Mouse (Mus musculus) testis, adult 2 months (tissue): ENCODE results near the gene Sowahc.

ENCODE experiments used
- CTCF ChIP-seq: fragments of 200-500 bp; IDR thresholded peaks from 2 replicates; pipeline ENCODE4 v1.5.1; 2012; ENCODE audit warnings: low read depth, mild to moderate bottlenecking, inconsistent platforms, low read length, moderate library complexity; ENCODE audit not compliant: control insufficient read depth, insufficient read depth, insufficient replicate concordance
- POLR2A ChIP-seq: fragments of 200-500 bp; IDR thresholded peaks from 2 replicates; pipeline ENCODE4 v1.6.1; 2012; ENCODE audit warnings: low read depth, mild to moderate bottlenecking, inconsistent platforms, low read length, moderate library complexity; ENCODE audit not compliant: control insufficient read depth

DNA sequence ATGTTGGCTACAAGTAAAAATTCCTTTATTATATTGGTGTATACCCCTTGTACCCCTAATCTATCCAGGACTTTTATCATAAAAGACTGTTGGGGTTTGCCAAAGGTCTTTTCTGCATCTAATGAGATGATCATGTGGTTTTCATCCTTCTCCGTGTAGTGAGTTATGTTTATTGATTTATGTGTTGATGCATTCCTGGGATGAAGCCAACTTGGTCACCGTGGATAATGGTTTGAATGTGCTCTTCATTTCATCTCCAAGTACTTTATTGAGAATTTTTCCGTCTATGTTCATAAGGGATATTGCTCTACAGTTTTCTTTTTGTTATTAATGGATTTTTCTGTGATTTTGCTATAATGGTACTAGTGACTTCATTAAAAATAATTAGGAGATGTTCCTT lies 27.8 kb downstream of the Sowahc start:
- TF ChIP-seq CTCF (no peak), POLR2A (no peak)
